Mouse (Mus musculus): ENCODE data around the gene Tmub2. TPM values are rescaled to one million over a fixed set of nuclear protein-coding genes. Genes with fewer than 3 reads are reported as not detected.
A peak's percentile ranks its signal among the peaks of the same experiment; 100 is the strongest.

Tmub2 gene
- polyA plus RNA-seq, 1 experiment from 2014 or later = 49.8 TPM

GRCm38 (mm10) chr11:102305359-102305758, 20.6 kb downstream of the Tmub2 start:
- H3K27ac ChIP-seq (replicated peaks; ENCODE audit: low read depth, low read length) = no peak overlapping the region

GRCm38 (mm10) chr11:102308104-102308503, 23.4 kb downstream of the Tmub2 start:
- H3K36me3 ChIP-seq (ENCODE audit: control insufficient read depth, insufficient read depth, low read length) = peaks cover 62% of the 10 kb centered on the region
- no peak overlapping the region for H3K27ac ChIP-seq (replicated peaks; ENCODE audit: low read depth, low read length)
- ATAC-seq (ENCODE audit: low read depth) = no peak
- no peak overlapping the region for H3K9ac ChIP-seq (ENCODE audit: low read depth, low read length)
- DNase-seq (ENCODE audit: low spot score) = no peak
- H3K9me3 ChIP-seq (ENCODE audit: control insufficient read depth, low read length) = no peaks in the 10 kb centered on the region
- no peak overlapping the region for H3K4me3 ChIP-seq (ENCODE audit: low read depth, low read length)
- H3K4me1 ChIP-seq (ENCODE audit: control insufficient read depth, insufficient read depth, low read length) = no peaks in the 10 kb centered on the region
- no peak overlapping the region for H3K4me2 ChIP-seq (ENCODE audit: low read depth, low read length)
- H3K27me3 ChIP-seq (replicated peaks; ENCODE audit: control insufficient read depth, insufficient read depth, low read length) = no peaks in the 10 kb centered on the region
- WGBS = 81% methylated on average over 9 of the region's 9 CpGs

More at GRCm38 (mm10) chr11:102305359-102305758, 20.6 kb downstream of the Tmub2 start:
- 46% methylated on average over 2 of the region's 3 CpGs for WGBS
- Histone ChIP-seq H3K9ac (ENCODE audit: low read depth, low read length) (no peak overlapping the region), H3K4me3 (ENCODE audit: low read depth, low read length) (no peak overlapping the region), H3K4me1 (ENCODE audit: control insufficient read depth, insufficient read depth, low read length) (no peaks in the 10 kb centered on the region), H3K36me3 (ENCODE audit: control insufficient read depth, insufficient read depth, low read length) (peaks cover 36% of the 10 kb centered on the region), H3K27me3 (replicated peaks; ENCODE audit: control insufficient read depth, insufficient read depth, low read length) (no peaks in the 10 kb centered on the region), H3K4me2 (ENCODE audit: low read depth, low read length) (no peak overlapping the region), H3K9me3 (ENCODE audit: control insufficient read depth, low read length) (no peaks in the 10 kb centered on the region)
- ATAC-seq (ENCODE audit: low read depth) = no peak
- no peak for DNase-seq (ENCODE audit: low spot score)

GRCm38 (mm10) chr11:102308979-102309378, 24.2 kb downstream of the Tmub2 start:
- H3K27me3 ChIP-seq (replicated peaks; ENCODE audit: control insufficient read depth, insufficient read depth, low read length) = no peaks in the 10 kb centered on the region
- H3K27ac ChIP-seq (replicated peaks; ENCODE audit: low read depth, low read length) = peak overlapping the region; percentile 73
- H3K9ac ChIP-seq (ENCODE audit: low read depth, low read length) = peak overlapping the region; percentile 11
- H3K4me1 ChIP-seq (ENCODE audit: control insufficient read depth, insufficient read depth, low read length) = no peaks in the 10 kb centered on the region
- ATAC-seq (ENCODE audit: low read depth) (peak; percentile 95), DNase-seq (ENCODE audit: low spot score) (peak; percentile 98)
- peaks cover 71% of the 10 kb centered on the region for H3K36me3 ChIP-seq (ENCODE audit: control insufficient read depth, insufficient read depth, low read length)
- under 1% methylated on average over 16 of the region's 27 CpGs for WGBS
- no peaks in the 10 kb centered on the region for H3K9me3 ChIP-seq (ENCODE audit: control insufficient read depth, low read length)
- H3K4me3 ChIP-seq (ENCODE audit: low read depth, low read length) = peak overlapping the region; percentile 28
- H3K4me2 ChIP-seq (ENCODE audit: low read depth, low read length) = peak overlapping the region; percentile 51

- 87% methylated on average over 22 of the region's 22 CpGs for WGBS
- Histone ChIP-seq H3K4me2 (ENCODE audit: low read depth, low read length) (peak overlapping the region; percentile 51), H3K36me3 (ENCODE audit: control insufficient read depth, insufficient read depth, low read length) (peaks cover 81% of the 10 kb centered on the region), H3K4me1 (ENCODE audit: control insufficient read depth, insufficient read depth, low read length) (no peaks in the 10 kb centered on the region), H3K27ac (replicated peaks; ENCODE audit: low read depth, low read length) (peak overlapping the region; percentile 73), H3K27me3 (replicated peaks; ENCODE audit: control insufficient read depth, insufficient read depth, low read length) (no peaks in the 10 kb centered on the region), H3K9ac (ENCODE audit: low read depth, low read length) (peak overlapping the region; percentile 11), H3K4me3 (ENCODE audit: low read depth, low read length) (peak overlapping the region; percentile 28; the same call in 1 of the 2 replicates), H3K9me3 (ENCODE audit: control insufficient read depth, low read length) (no peaks in the 10 kb centered on the region)
- ATAC-seq (ENCODE audit: low read depth) (no peak), DNase-seq (ENCODE audit: low spot score) (no peak)
These were observed 25.3 kb downstream of the Tmub2 start for GRCm38 (mm10) chr11:102309821-102310617.

GRCm38 (mm10) chr11:102310768-102311695, 26.3 kb downstream of the Tmub2 start:
- WGBS = 43% methylated on average over 32 of the region's 38 CpGs
- ATAC-seq (ENCODE audit: low read depth) (no peak), DNase-seq (ENCODE audit: low spot score) (no peak)
- no peaks in the 10 kb centered on the region for H3K9me3 ChIP-seq (ENCODE audit: control insufficient read depth, low read length)
- no peaks in the 10 kb centered on the region for H3K27me3 ChIP-seq (replicated peaks; ENCODE audit: control insufficient read depth, insufficient read depth, low read length)
- peaks cover 6% of the 10 kb centered on the region for H3K4me1 ChIP-seq (ENCODE audit: control insufficient read depth, insufficient read depth, low read length)
- no peak overlapping the region for H3K27ac ChIP-seq (replicated peaks; ENCODE audit: low read depth, low read length)
- H3K36me3 ChIP-seq (ENCODE audit: control insufficient read depth, insufficient read depth, low read length) = peaks cover 88% of the 10 kb centered on the region
- peak overlapping the region; percentile 11; the same call in 1 of the 2 replicates for H3K9ac ChIP-seq (ENCODE audit: low read depth, low read length)
- H3K4me2 ChIP-seq (ENCODE audit: low read depth, low read length) = no peak overlapping the region
- no peak overlapping the region for H3K4me3 ChIP-seq (ENCODE audit: low read depth, low read length)

GRCm38 (mm10) chr11:102311966-102312365, 27.2 kb downstream of the Tmub2 start:
- Histone ChIP-seq H3K9me3 (ENCODE audit: control insufficient read depth, low read length) (no peaks in the 10 kb centered on the region), H3K4me2 (ENCODE audit: low read depth, low read length) (no peak overlapping the region), H3K4me3 (ENCODE audit: low read depth, low read length) (no peak overlapping the region), H3K27me3 (replicated peaks; ENCODE audit: control insufficient read depth, insufficient read depth, low read length) (no peaks in the 10 kb centered on the region), H3K27ac (replicated peaks; ENCODE audit: low read depth, low read length) (no peak overlapping the region), H3K36me3 (ENCODE audit: control insufficient read depth, insufficient read depth, low read length) (peaks cover 79% of the 10 kb centered on the region), H3K4me1 (ENCODE audit: control insufficient read depth, insufficient read depth, low read length) (peaks cover 6% of the 10 kb centered on the region), H3K9ac (ENCODE audit: low read depth, low read length) (no peak overlapping the region)
- DNase-seq (ENCODE audit: low spot score) = no peak
- no peak for ATAC-seq (ENCODE audit: low read depth)
- WGBS = 81% methylated on average over 4 of the region's 4 CpGs

GRCm38 (mm10) chr11:102312586-102312985, 27.9 kb downstream of the Tmub2 start:
- DNase-seq (ENCODE audit: low spot score) = no peak
- no peaks in the 10 kb centered on the region for H3K27me3 ChIP-seq (replicated peaks; ENCODE audit: control insufficient read depth, insufficient read depth, low read length)
- WGBS = 79% methylated on average over 6 of the region's 6 CpGs
- H3K4me2 ChIP-seq (ENCODE audit: low read depth, low read length) = no peak overlapping the region
- no peak for ATAC-seq (ENCODE audit: low read depth)
- no peak overlapping the region for H3K27ac ChIP-seq (replicated peaks; ENCODE audit: low read depth, low read length)
- no peaks in the 10 kb centered on the region for H3K9me3 ChIP-seq (ENCODE audit: control insufficient read depth, low read length)
- no peak overlapping the region for H3K4me3 ChIP-seq (ENCODE audit: low read depth, low read length)
- no peak overlapping the region for H3K9ac ChIP-seq (ENCODE audit: low read depth, low read length)
- peaks cover 6% of the 10 kb centered on the region for H3K4me1 ChIP-seq (ENCODE audit: control insufficient read depth, insufficient read depth, low read length)
- peaks cover 73% of the 10 kb centered on the region for H3K36me3 ChIP-seq (ENCODE audit: control insufficient read depth, insufficient read depth, low read length)

GRCm38 (mm10) chr11:102314321-102314720, 29.6 kb downstream of the Tmub2 start:
- no peak overlapping the region for H3K9ac ChIP-seq (ENCODE audit: low read depth, low read length)
- no peaks in the 10 kb centered on the region for H3K9me3 ChIP-seq (ENCODE audit: control insufficient read depth, low read length)
- no peak overlapping the region for H3K4me2 ChIP-seq (ENCODE audit: low read depth, low read length)
- ATAC-seq (ENCODE audit: low read depth) = no peak
- peaks cover 65% of the 10 kb centered on the region for H3K36me3 ChIP-seq (ENCODE audit: control insufficient read depth, insufficient read depth, low read length)
- H3K27me3 ChIP-seq (replicated peaks; ENCODE audit: control insufficient read depth, insufficient read depth, low read length) = no peaks in the 10 kb centered on the region
- 85% methylated on average over 12 of the region's 12 CpGs for WGBS
- H3K4me3 ChIP-seq (ENCODE audit: low read depth, low read length) = no peak overlapping the region
- no peak for DNase-seq (ENCODE audit: low spot score)
- peaks cover 6% of the 10 kb centered on the region for H3K4me1 ChIP-seq (ENCODE audit: control insufficient read depth, insufficient read depth, low read length)
- H3K27ac ChIP-seq (replicated peaks; ENCODE audit: low read depth, low read length) = no peak overlapping the region
